Mouse (Mus musculus) midbrain, embryonic 14.5 days (tissue): ENCODE measurements at regions not wholly inside any gene's neighbourhood (a gene's known extent, or its start where the extent isn't known, plus 50 kb on each side); places are given as distances from the start of the nearest gene placed in this dataset.

ENCODE experiments used
- ATAC-seq: fragments of 200-750 bp; cut with Nextera tagmentation; 2 replicates; pipeline ENCODE4 v1.8.0; 2017; ENCODE audit warnings: moderate number of reproducible peaks, moderate library complexity; ENCODE audit not compliant: low FRiP score, low TSS enrichment
- DNase-seq: peaks from one replicate; pipeline ENCODE4 v3.0.0-alpha.2; 2015
- H3K27ac ChIP-seq: fragments of 300-500 bp; sonication (generic); replicated peaks from 2 replicates; pipeline ENCODE4 v1.5.1; 2014; ENCODE audit warnings: mild to moderate bottlenecking, low read depth, low read length, moderate library complexity
- H3K27me3 ChIP-seq: fragments of 300-500 bp; sonication (generic); 2 replicates; pipeline ENCODE4 v1.6.1; 2014; ENCODE audit warnings: low read length, control low read depth, mixed read lengths; ENCODE audit not compliant: control insufficient read depth, insufficient read depth
- H3K36me3 ChIP-seq: fragments of 300-500 bp; sonication (generic); 2 replicates; pipeline ENCODE4 v1.6.1; 2014; ENCODE audit warnings: low read length, control low read depth; ENCODE audit not compliant: control insufficient read depth, insufficient read depth
- H3K4me1 ChIP-seq: fragments of 300-500 bp; sonication (generic); 2 replicates; pipeline ENCODE4 v1.6.1; 2014; ENCODE audit warnings: mild to moderate bottlenecking, antibody characterized with exemption, low read length, control low read depth; ENCODE audit not compliant: control insufficient read depth, insufficient read depth
- H3K4me2 ChIP-seq: fragments of 300-500 bp; sonication (generic); 2 replicates; pipeline ENCODE4 v1.6.1; 2014; ENCODE audit warnings: mild to moderate bottlenecking, low read length, moderate library complexity
- H3K4me3 ChIP-seq: fragments of 300-500 bp; sonication (generic); replicated peaks from 2 replicates; pipeline ENCODE4 v1.5.1; 2014; ENCODE audit warnings: low read depth, low read length
- H3K9ac ChIP-seq: fragments of 300-500 bp; sonication (generic); replicated peaks from 2 replicates; pipeline ENCODE4 v1.6.1; 2014; ENCODE audit warnings: mild to moderate bottlenecking, low read length, moderate library complexity
- H3K9me3 ChIP-seq: fragments of 300-500 bp; sonication (generic); 2 replicates; pipeline ENCODE4 v1.6.1; 2016; ENCODE audit warnings: low read length, control low read depth, mixed read lengths; ENCODE audit not compliant: control insufficient read depth
- WGBS: fragments of 180-500 bp; shearing (Covaris S2); extraction: QIAGEN DNeasy Blood & Tissue Kit; methylation state at CpG from one replicate; pipeline ENCODE4 v1.1.7; 2014; 5-methylcytosine and 5-hydroxymethylcytosine counted together

- WGBS = 78% methylated on average over 2 of the region's 2 CpGs
- DNase-seq (no peak), ATAC-seq (no peak)
- Histone ChIP-seq H3K4me3 (no peak overlapping the region), H3K9me3 (no peaks in the 10 kb centered on the region), H3K9ac (no peak overlapping the region), H3K4me1 (no peaks in the 10 kb centered on the region), H3K27me3 (no peaks in the 10 kb centered on the region), H3K27ac (no peak overlapping the region), H3K36me3 (no peaks in the 10 kb centered on the region), H3K4me2 (no peak overlapping the region)
Observed at GRCm38 (mm10) chr15:46592868-46593267, 6458.7 kb downstream of the 9330182O14Rik start.

- Histone ChIP-seq H3K27ac (no peak overlapping the region), H3K4me1 (no peaks in the 10 kb centered on the region), H3K9ac (no peak overlapping the region), H3K9me3 (no peaks in the 10 kb centered on the region), H3K36me3 (no peaks in the 10 kb centered on the region), H3K27me3 (no peaks in the 10 kb centered on the region), H3K4me2 (no peak overlapping the region), H3K4me3 (no peak overlapping the region)
- WGBS = 87% methylated on average over 1 of the region's 1 CpGs
- peak; percentile 65 for DNase-seq
- ATAC-seq = no peak
Observed at GRCm38 (mm10) chr15:46598328-46598727, 6464.2 kb downstream of the 9330182O14Rik start.

GRCm38 (mm10) chr15:46623431-46624029 lies 6489.4 kb downstream of the 9330182O14Rik start:
- no peak overlapping the region for H3K4me2 ChIP-seq
- H3K4me1 ChIP-seq = no peaks in the 10 kb centered on the region
- DNase-seq = no peak
- H3K9me3 ChIP-seq = no peaks in the 10 kb centered on the region
- ATAC-seq = no peak
- no peak overlapping the region for H3K27ac ChIP-seq
- H3K9ac ChIP-seq = no peak overlapping the region
- H3K36me3 ChIP-seq = no peaks in the 10 kb centered on the region
- H3K4me3 ChIP-seq = no peak overlapping the region
- no peaks in the 10 kb centered on the region for H3K27me3 ChIP-seq
- WGBS = 91% methylated on average over 4 of the region's 4 CpGs

- WGBS = 95% methylated on average over 4 of the region's 4 CpGs
- ATAC-seq = no peak
Observed at GRCm38 (mm10) chr15:46625001-46625632, 6491.0 kb downstream of the 9330182O14Rik start.

More at GRCm38 (mm10) chr15:46625001-46625632, 6491.0 kb downstream of the 9330182O14Rik start:
- Histone ChIP-seq H3K4me2 (no peak overlapping the region), H3K27ac (no peak overlapping the region), H3K4me1 (no peaks in the 10 kb centered on the region), H3K36me3 (no peaks in the 10 kb centered on the region), H3K9ac (no peak overlapping the region), H3K27me3 (no peaks in the 10 kb centered on the region), H3K4me3 (no peak overlapping the region), H3K9me3 (no peaks in the 10 kb centered on the region)
- DNase-seq = no peak
